Mouse (Mus musculus): ENCODE measurements around the gene Ckb.

DNA sequence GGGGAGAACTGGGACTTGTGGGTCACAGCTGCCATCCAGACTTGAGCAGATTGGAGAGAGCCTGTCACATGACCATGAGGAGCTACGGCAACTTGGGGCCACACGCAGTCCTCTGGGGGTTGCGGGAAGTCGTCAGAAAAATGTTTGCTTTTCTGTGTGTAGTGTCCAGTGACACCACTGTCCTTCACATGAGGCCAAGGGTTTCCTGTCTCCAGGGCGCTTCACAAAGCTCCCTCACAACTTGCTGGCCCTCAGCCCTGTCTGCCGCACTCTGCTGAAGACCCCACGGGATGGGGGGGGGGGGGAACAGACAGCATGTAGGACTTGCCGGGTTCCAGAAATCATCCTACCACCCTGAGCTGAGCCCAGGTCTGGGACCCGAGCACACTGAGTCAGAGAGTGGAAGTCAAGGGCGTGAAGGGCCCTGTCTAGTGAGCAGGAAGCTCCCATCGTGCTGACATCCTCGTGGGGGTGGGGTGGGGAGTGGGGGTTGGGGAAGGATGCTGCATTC is 22.2 kb upstream of the Ckb start:
- TF ChIP-seq CTCF (IDR thresholded peaks at IDR 0.05; ENCODE audit: low read depth) = no peak
- no peak for TF ChIP-seq EP300 (IDR thresholded peaks at IDR 0.05; ENCODE audit: low read depth)
